Mouse (Mus musculus) ES-E14 (cell line): ENCODE measurements at regions not wholly inside any gene's neighbourhood (a gene's known extent, or its start where the extent isn't known, plus 50 kb on each side); places are given as distances from the start of the nearest gene placed in this dataset.
"Not testable (repeated sequence)": the region's sequence is repeated elsewhere in the genome, so short reads cannot be mapped to it uniquely, and the experiment has no call there.

Source experiments
- DNase-seq: peaks from one replicate; pipeline ENCODE4 v3.0.0-alpha.2; 2013; ENCODE audit warnings: low read depth, low spot score
- H3K27ac ChIP-seq: 2 replicates; pipeline ENCODE4 v1.5.1; 2012; ENCODE audit warnings: low read depth, mild to moderate bottlenecking, low read length, moderate library complexity, mixed read lengths; ENCODE audit not compliant: poor library complexity, insufficient read depth, severe bottlenecking
- H3K36me3 ChIP-seq: 2 replicates; pipeline ENCODE4 v1.6.1; 2012; ENCODE audit warnings: mild to moderate bottlenecking, low read length, moderate library complexity, mixed read lengths; ENCODE audit not compliant: control insufficient read depth, poor library complexity, insufficient read depth, severe bottlenecking
- H3K4me1 ChIP-seq, 2 experiments: fragments of 150-350 bp in 1 of 2; sonication (generic) in 1 of 2; 2 replicates each; pipeline ENCODE4 v1.6.1; 2012; ENCODE audit warnings: low read length in 2 of 2, mild to moderate bottlenecking in 1 of 2, mixed read lengths in 1 of 2; ENCODE audit not compliant: control insufficient read depth in 2 of 2, insufficient read depth in 2 of 2, poor library complexity in 1 of 2
- H3K4me3 ChIP-seq, 2 experiments: fragments of 150-350 bp in 1 of 2; sonication (generic) in 1 of 2; 2 replicates each; pipeline ENCODE4 v1.5.1; 2012; ENCODE audit warnings: low read length in 2 of 2, low read depth in 1 of 2, mild to moderate bottlenecking in 1 of 2, mixed read lengths in 1 of 2; ENCODE audit not compliant: insufficient read depth in 1 of 2, poor library complexity in 1 of 2, severe bottlenecking in 1 of 2
- H3K9ac ChIP-seq: 2 replicates; pipeline ENCODE4 v1.6.1; 2012; ENCODE audit warnings: low read depth, mild to moderate bottlenecking, low read length, mixed read lengths; ENCODE audit not compliant: poor library complexity, insufficient read depth, severe bottlenecking
- H3K9me3 ChIP-seq: fragments of 150-350 bp; sonication (generic); 2 replicates; pipeline ENCODE4 v1.6.1; 2012; ENCODE audit warnings: low read depth, mild to moderate bottlenecking, low read length; ENCODE audit not compliant: control insufficient read depth, insufficient read depth
- CHD2 ChIP-seq: IDR thresholded peaks from 2 replicates; pipeline ENCODE4 v1.6.1; 2014; ENCODE audit warnings: mild to moderate bottlenecking, low read depth, low read length, inconsistent platforms
- HCFC1 ChIP-seq: IDR thresholded peaks from 2 replicates; pipeline ENCODE4 v1.6.1; 2012; ENCODE audit warnings: low read length, inconsistent platforms, borderline replicate concordance; ENCODE audit not compliant: insufficient read depth
- MAFK ChIP-seq: IDR thresholded peaks from 2 replicates; pipeline ENCODE4 v1.6.1; 2014; ENCODE audit warnings: mild to moderate bottlenecking, low read depth, low read length, inconsistent platforms; ENCODE audit not compliant: insufficient read depth
- ZC3H11A ChIP-seq: IDR thresholded peaks from 2 replicates; pipeline ENCODE4 v1.6.1; 2012; ENCODE audit warnings: low read depth, mild to moderate bottlenecking, inconsistent platforms, low read length, borderline replicate concordance
- ZNF384 ChIP-seq: IDR thresholded peaks from 2 replicates; pipeline ENCODE4 v1.6.1; 2012; ENCODE audit warnings: low read depth, low read length, inconsistent platforms
- in situ Hi-C, 2 experiments: fragments of 600-800 bp; cut with MboI; formaldehyde crosslinking; loops; one replicate each; pipeline ENCODE4 v1.15.1; 2025; ENCODE audit warnings: low sequenced_read_pairs in 2 of 2, inconsistent platforms in 1 of 2; ENCODE audit not compliant: unreplicated experiment in 2 of 2

- Histone ChIP-seq H3K4me3 (no peak overlapping the region), H3K4me1 (no peaks in the 10 kb centered on the region), H3K27ac (no peak overlapping the region), H3K36me3 (no peaks in the 10 kb centered on the region), H3K9me3 (no peaks in the 10 kb centered on the region), H3K9ac (no peak overlapping the region)
- no peak for DNase-seq
- TF ChIP-seq ZC3H11A (no peak), ZNF384 (no peak), CHD2 (no peak), MAFK (no peak), HCFC1 (no peak)
- in situ Hi-C loops, result no loop called here
These were observed 1607.5 kb downstream of the Efna5 start for GRCm38 (mm10) chr17:61273631-61274030.

DNA sequence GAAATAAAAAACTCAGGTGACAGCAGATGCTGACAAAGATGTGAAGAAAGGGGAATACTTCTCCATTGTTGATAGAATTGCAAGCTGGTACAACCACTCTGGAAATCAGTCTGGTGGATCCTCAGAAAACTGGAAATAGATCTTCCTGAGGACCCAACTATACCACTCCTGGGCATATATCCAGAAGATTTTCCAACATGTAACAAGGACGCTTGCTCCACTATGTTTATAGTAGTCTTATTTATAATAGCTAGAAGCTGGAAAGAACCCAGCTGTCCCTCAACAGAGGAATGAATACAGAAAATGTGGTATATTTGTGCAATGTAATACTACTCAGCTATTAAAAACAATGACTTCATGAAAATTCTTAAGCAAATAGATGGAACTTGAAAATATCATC is 1624.6 kb downstream of the Efna5 start:
- in situ Hi-C loops, result not testable (repeated sequence)

DNA sequence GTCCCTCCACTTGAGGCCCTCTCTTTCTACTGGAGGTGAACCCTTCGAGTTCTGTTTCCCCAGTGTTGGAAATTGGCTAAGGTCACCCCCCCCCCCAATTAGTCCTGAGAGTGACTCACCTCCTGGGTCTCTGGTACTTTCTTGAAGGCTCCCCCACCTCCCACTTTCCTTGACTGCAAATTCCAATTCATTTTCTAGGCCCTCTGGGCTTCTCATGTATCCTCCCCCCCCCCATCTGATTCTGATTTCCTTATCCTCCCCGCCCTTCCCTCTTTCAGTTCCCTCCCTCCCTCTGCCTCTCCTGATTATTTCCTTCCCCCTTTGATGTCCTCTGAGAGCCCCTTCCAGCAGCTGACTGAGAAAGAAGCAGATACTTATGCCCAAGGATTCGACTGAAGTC is 1632.7 kb downstream of the Efna5 start:
- no peak for DNase-seq
- Histone ChIP-seq H3K9ac (no peak overlapping the region), H3K4me3 (no peak overlapping the region), H3K27ac (no peak overlapping the region), H3K9me3 (no peaks in the 10 kb centered on the region), H3K36me3 (no peaks in the 10 kb centered on the region), H3K4me1 (no peaks in the 10 kb centered on the region)
- in situ Hi-C loops, result no loop called here
- no peak for TF ChIP-seq HCFC1
- TF ChIP-seq ZC3H11A, result no peak
- TF ChIP-seq MAFK, result no peak
- no peak for TF ChIP-seq ZNF384
- no peak for TF ChIP-seq CHD2

More for the DNA sequence above, 1624.6 kb downstream of the Efna5 start:
- H3K4me3 ChIP-seq, DNase-seq, H3K9me3 ChIP-seq, H3K36me3 ChIP-seq, H3K4me1 ChIP-seq, H3K9ac ChIP-seq, H3K27ac ChIP-seq: not testable (repeated sequence)

DNA sequence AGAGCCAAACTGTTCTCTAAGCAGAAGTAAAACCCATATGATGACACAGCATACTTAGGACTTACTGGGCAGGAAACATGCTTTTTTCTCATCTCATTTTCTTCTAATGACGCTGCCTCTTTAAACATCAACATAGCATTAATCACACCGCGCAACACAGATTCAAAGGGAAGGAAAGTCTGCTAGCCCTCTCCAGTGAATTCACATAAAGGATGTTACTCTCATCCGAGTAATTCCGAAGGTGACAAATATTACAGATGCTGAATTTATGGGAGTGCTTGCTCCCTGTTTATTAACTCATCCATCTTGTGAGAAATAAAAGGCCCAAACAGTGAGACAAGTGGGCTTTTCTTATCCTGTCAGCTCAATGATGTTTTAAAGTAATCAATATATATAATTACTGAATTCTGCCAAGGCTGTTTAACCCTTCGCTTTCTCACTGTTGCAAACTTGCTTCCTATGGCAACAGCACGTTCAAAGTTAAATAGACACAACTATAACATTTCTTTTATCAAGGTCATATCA is 1663.9 kb downstream of the Efna5 start:
- Histone ChIP-seq H3K4me3 (no peak overlapping the region), H3K9ac (no peak overlapping the region), H3K4me1 (no peaks in the 10 kb centered on the region), H3K9me3 (no peaks in the 10 kb centered on the region), H3K27ac (no peak overlapping the region), H3K36me3 (no peaks in the 10 kb centered on the region)
- DNase-seq, result no peak
- TF ChIP-seq ZC3H11A, result no peak
- TF ChIP-seq ZNF384, result no peak
- no peak for TF ChIP-seq HCFC1
- no peak for TF ChIP-seq CHD2
- TF ChIP-seq MAFK, result no peak
- in situ Hi-C loops, result no loop called here

DNA sequence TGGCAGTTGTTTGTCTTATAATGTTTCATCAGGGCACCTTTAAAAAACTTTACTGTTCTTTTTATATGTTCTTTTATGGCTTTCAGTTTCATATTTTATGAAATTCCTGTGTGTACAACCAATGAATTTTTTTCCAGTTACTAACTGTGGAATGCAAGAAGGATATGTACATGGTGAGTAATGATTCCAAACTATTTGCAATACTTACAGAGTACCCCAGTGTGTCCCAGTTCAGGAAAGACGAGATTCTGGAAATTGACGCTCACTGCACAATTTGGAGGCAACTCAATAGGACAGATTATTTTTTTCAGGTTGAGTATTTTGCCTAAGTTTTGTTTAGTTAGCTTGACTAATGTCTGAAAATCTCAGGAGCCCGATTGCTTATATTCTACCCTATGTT is 1676.8 kb downstream of the Efna5 start:
- no peaks in the 10 kb centered on the region for H3K4me1 ChIP-seq
- H3K27ac ChIP-seq, result no peak overlapping the region
- H3K4me3 ChIP-seq, result no peak overlapping the region
- no peak for DNase-seq
- no peak overlapping the region for H3K9ac ChIP-seq
- H3K9me3 ChIP-seq, result no peaks in the 10 kb centered on the region
- no peaks in the 10 kb centered on the region for H3K36me3 ChIP-seq
- in situ Hi-C loops, result no loop called here
- TF ChIP-seq MAFK (no peak), ZC3H11A (no peak), HCFC1 (no peak), ZNF384 (no peak)
